Mouse (Mus musculus) ES-Bruce4 (cell line): ENCODE measurements around the gene Myo1a.

Experiments
- EP300 ChIP-seq: IDR thresholded peaks from 2 replicates; pipeline ENCODE4 v1.6.1; 2011; ENCODE audit warnings: low read depth, low read length; ENCODE audit not compliant: insufficient read depth
- POLR2A ChIP-seq: IDR thresholded peaks from one replicate; pipeline ENCODE4 v1.8.1; 2011; ENCODE audit warnings: low read length; ENCODE audit not compliant: insufficient read depth

GRCm38 (mm10) chr10:127661291-127661914 is 43.6 kb upstream of the Myo1a start:
- TF ChIP-seq EP300 (no peak), POLR2A (no peak)
